ENCODE assay signal across 12 mouse cellular contexts in the genomic region with DNA sequence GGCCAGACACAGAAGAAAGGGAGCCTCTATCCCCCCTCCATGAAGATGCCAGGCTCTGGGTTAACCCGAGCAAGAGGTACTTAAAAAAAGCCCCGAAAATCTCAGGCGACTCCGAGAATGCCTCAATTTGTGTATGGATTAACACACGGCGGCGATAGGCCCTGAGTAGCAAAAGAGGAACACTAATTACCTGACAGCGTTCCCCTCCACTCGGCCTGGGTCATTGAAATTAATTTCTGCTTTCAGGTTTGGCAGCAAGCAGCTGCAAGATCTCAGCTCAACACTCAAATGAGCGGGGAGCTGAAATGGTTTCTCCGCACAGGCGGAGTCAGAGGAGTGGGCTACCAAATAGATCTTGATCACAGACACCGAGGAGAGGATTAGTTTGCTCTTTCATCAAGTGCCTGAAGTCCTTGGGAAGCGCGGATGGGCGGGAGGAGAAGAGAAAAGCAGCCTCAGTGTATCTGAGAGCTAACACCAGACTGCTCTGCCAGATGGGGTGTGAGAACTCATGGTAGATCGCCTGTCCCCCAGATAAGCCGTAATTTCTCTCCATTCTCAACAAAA.
A peak's percentile ranks its signal among the peaks of the same experiment; 100 is the strongest.
DNase-seq lines count a peak whose midpoint lies in the region; ATAC-seq and TF ChIP-seq lines count a peak whose summit lies in the region.
"Had no signal": no experiment of that assay in that cellular context is flagged by ENCODE, and none has a peak within 500 bp of the region (broad histone marks: within the 10 kb centered on the region; RNA-seq: fewer than 3 reads in every experiment).

No protein-coding gene starts in this region.

- WGBS in intestine, embryonic 14.5 days, result 20% methylated on average over 18 of the region's 18 CpGs
- WGBS in intestine, postnatal 0 days, result 60% methylated on average over 18 of the region's 18 CpGs
- WGBS in stomach, embryonic 14.5 days, result 15% methylated on average over 18 of the region's 18 CpGs
- 42% methylated on average over 18 of the region's 18 CpGs for WGBS in stomach, postnatal 0 days
- WGBS in forebrain, embryonic 15.5 days, result 10% methylated on average over 18 of the region's 18 CpGs
- 30% methylated on average over 18 of the region's 18 CpGs for WGBS in stomach, embryonic 15.5 days

- peak overlapping the region; percentile 29 for H3K4me2 ChIP-seq in intestine, embryonic 14.5 days (ENCODE audit: low read length)
- H3K4me2 ChIP-seq in intestine, postnatal 0 days (replicated peaks; ENCODE audit: low read depth), result no peak overlapping the region
- H3K4me2 ChIP-seq in stomach, embryonic 14.5 days (replicated peaks; ENCODE audit: low read depth, low read length), result peak overlapping the region; percentile 21
- H3K4me2 ChIP-seq in stomach, postnatal 0 days (replicated peaks; ENCODE audit: low read depth), result no peak overlapping the region
- H3K4me2 ChIP-seq in forebrain, embryonic 15.5 days (replicated peaks), result peak overlapping the region; percentile 9
- peak overlapping the region; percentile 23; the same call in 1 of the 2 replicates for H3K4me2 ChIP-seq in stomach, embryonic 15.5 days
- H3K4me2 ChIP-seq: embryonic facial prominence, embryonic 13.5 days; neural tube, embryonic 13.5 days had no signal

- H3K27me3 ChIP-seq in intestine, embryonic 14.5 days (replicated peaks; ENCODE audit: control insufficient read depth, insufficient read depth, low read length), result no peaks in the 10 kb centered on the region
- H3K27me3 ChIP-seq in intestine, postnatal 0 days (replicated peaks; ENCODE audit: control insufficient read depth, insufficient read depth, low read length), result no peaks in the 10 kb centered on the region
- no peaks in the 10 kb centered on the region for H3K27me3 ChIP-seq in stomach, embryonic 14.5 days (ENCODE audit: control insufficient read depth, insufficient read depth, low read length)
- no peaks in the 10 kb centered on the region for H3K27me3 ChIP-seq in stomach, postnatal 0 days (ENCODE audit: control insufficient read depth, insufficient read depth, low read length)
- peaks cover 6% of the 10 kb centered on the region; the same call in 1 of the 2 replicates for H3K27me3 ChIP-seq in forebrain, embryonic 15.5 days
- no peaks in the 10 kb centered on the region for H3K27me3 ChIP-seq in stomach, embryonic 15.5 days (replicated peaks)

- H3K4me3 ChIP-seq in intestine, embryonic 14.5 days (ENCODE audit: low read depth, low read length), result no peak overlapping the region
- no peak overlapping the region for H3K4me3 ChIP-seq in intestine, postnatal 0 days (ENCODE audit: low read depth, low read length)
- H3K4me3 ChIP-seq in stomach, embryonic 14.5 days (ENCODE audit: low read depth, low read length), result 0 out of 2 replicates have a peak overlapping the region, but pooled peaks have one; percentile 6
- H3K4me3 ChIP-seq in stomach, postnatal 0 days (ENCODE audit: low read depth, low read length), result no peak overlapping the region
- no peak overlapping the region for H3K4me3 ChIP-seq in forebrain, embryonic 15.5 days
- H3K4me3 ChIP-seq in stomach, embryonic 15.5 days (replicated peaks), result no peak overlapping the region
- H3K4me3 ChIP-seq: embryonic facial prominence, embryonic 13.5 days; neural tube, embryonic 13.5 days had no signal

- H3K9ac ChIP-seq in intestine, embryonic 14.5 days (ENCODE audit: low read length), result no peak overlapping the region
- no peak overlapping the region for H3K9ac ChIP-seq in intestine, postnatal 0 days (ENCODE audit: low read depth, low read length)
- no peak overlapping the region for H3K9ac ChIP-seq in stomach, embryonic 14.5 days (replicated peaks; ENCODE audit: low read depth, low read length)
- no peak overlapping the region for H3K9ac ChIP-seq in stomach, postnatal 0 days (ENCODE audit: low read length)
- H3K9ac ChIP-seq in forebrain, embryonic 15.5 days (replicated peaks), result no peak overlapping the region; the same call in 1 of the 2 replicates
- H3K9ac ChIP-seq in stomach, embryonic 15.5 days, result no peak overlapping the region
- H3K9ac ChIP-seq: embryonic facial prominence, embryonic 13.5 days; neural tube, embryonic 13.5 days had no signal

- no peak overlapping the region for H3K27ac ChIP-seq in intestine, embryonic 14.5 days (ENCODE audit: low read depth)
- no peak overlapping the region for H3K27ac ChIP-seq in intestine, postnatal 0 days (ENCODE audit: low read depth, low read length)
- H3K27ac ChIP-seq in stomach, embryonic 14.5 days (ENCODE audit: low read length), result peak overlapping the region; percentile 48; the same call in 1 of the 2 replicates
- no peak overlapping the region for H3K27ac ChIP-seq in stomach, postnatal 0 days (replicated peaks)
- no peak overlapping the region for H3K27ac ChIP-seq in forebrain, embryonic 15.5 days (replicated peaks)
- no peak overlapping the region for H3K27ac ChIP-seq in stomach, embryonic 15.5 days
- H3K27ac ChIP-seq: embryonic facial prominence, embryonic 13.5 days; neural tube, embryonic 13.5 days had no signal

- DNase-seq in intestine, embryonic 14.5 days (ENCODE audit: low spot score), result peak; percentile 61
- DNase-seq in stomach, postnatal 0 days (ENCODE audit: low spot score), result no peak
- no peak for DNase-seq in right cerebral cortex, postnatal 14 days
- no peak for DNase-seq in right cerebral cortex, postnatal 36 days (ENCODE audit: low spot score in 2 of 2)
- DNase-seq: thymus, adult 18-20 months had no signal

- no peak for TF ChIP-seq CTCF in intestine, postnatal 0 days (IDR thresholded peaks at IDR 0.05; ENCODE audit: low read depth)
- TF ChIP-seq CTCF in stomach, postnatal 0 days (IDR thresholded peaks at IDR 0.05; ENCODE audit: low read depth), result no peak

- H3K9me3 ChIP-seq in intestine, embryonic 14.5 days (ENCODE audit: control insufficient read depth, low read length), result no peaks in the 10 kb centered on the region
- no peaks in the 10 kb centered on the region for H3K9me3 ChIP-seq in intestine, postnatal 0 days (ENCODE audit: control insufficient read depth)
- no peaks in the 10 kb centered on the region for H3K9me3 ChIP-seq in stomach, embryonic 14.5 days (ENCODE audit: control insufficient read depth, low read depth, low read length)
- no peaks in the 10 kb centered on the region for H3K9me3 ChIP-seq in stomach, postnatal 0 days (ENCODE audit: control insufficient read depth, low read length)
- H3K9me3 ChIP-seq in forebrain, embryonic 15.5 days, result no peaks in the 10 kb centered on the region
- H3K9me3 ChIP-seq in stomach, embryonic 15.5 days, result no peaks in the 10 kb centered on the region
- H3K9me3 ChIP-seq: embryonic facial prominence, embryonic 13.5 days; neural tube, embryonic 13.5 days had no signal

- ATAC-seq in intestine, embryonic 14.5 days (replicated peaks; ENCODE audit: low FRiP score, low TSS enrichment, low read depth), result no peak
- ATAC-seq in intestine, postnatal 0 days, result no peak
- ATAC-seq in stomach, embryonic 14.5 days (ENCODE audit: insufficient number of reproducible peaks, insufficient read depth, low FRiP score, low read depth), result no peak
- no peak for ATAC-seq in stomach, postnatal 0 days (ENCODE audit: low FRiP score, low TSS enrichment)
- ATAC-seq in forebrain, embryonic 15.5 days (replicated peaks), result no peak
- ATAC-seq in stomach, embryonic 15.5 days (ENCODE audit: insufficient read depth, low FRiP score, low read depth), result no peak
- ATAC-seq: inflammation-experienced regulatory T-cells, adult 6 months had no signal

- H3K36me3 ChIP-seq in intestine, embryonic 14.5 days (ENCODE audit: control insufficient read depth, insufficient read depth, low read length), result no peaks in the 10 kb centered on the region
- no peaks in the 10 kb centered on the region for H3K36me3 ChIP-seq in intestine, postnatal 0 days (ENCODE audit: control insufficient read depth, insufficient read depth)
- no peaks in the 10 kb centered on the region for H3K36me3 ChIP-seq in stomach, embryonic 14.5 days (ENCODE audit: control insufficient read depth, insufficient read depth, low read length)
- no peaks in the 10 kb centered on the region for H3K36me3 ChIP-seq in stomach, postnatal 0 days (ENCODE audit: control insufficient read depth, insufficient read depth, low read length)
- H3K36me3 ChIP-seq in forebrain, embryonic 15.5 days, result no peaks in the 10 kb centered on the region
- no peaks in the 10 kb centered on the region for H3K36me3 ChIP-seq in stomach, embryonic 15.5 days
- H3K36me3 ChIP-seq: embryonic facial prominence, embryonic 13.5 days; neural tube, embryonic 13.5 days had no signal

- H3K4me1 ChIP-seq in intestine, embryonic 14.5 days (replicated peaks; ENCODE audit: control insufficient read depth, insufficient read depth, low read length), result peaks cover 26% of the 10 kb centered on the region
- H3K4me1 ChIP-seq in intestine, postnatal 0 days (replicated peaks; ENCODE audit: control insufficient read depth, insufficient read depth, low read length), result no peaks in the 10 kb centered on the region
- H3K4me1 ChIP-seq in stomach, embryonic 14.5 days (ENCODE audit: control insufficient read depth, insufficient read depth, low read length), result peaks cover 13% of the 10 kb centered on the region; the same call in 1 of the 2 replicates
- no peaks in the 10 kb centered on the region for H3K4me1 ChIP-seq in stomach, postnatal 0 days (replicated peaks; ENCODE audit: control insufficient read depth, insufficient read depth)
- H3K4me1 ChIP-seq in forebrain, embryonic 15.5 days, result peaks cover 24% of the 10 kb centered on the region
- H3K4me1 ChIP-seq in stomach, embryonic 15.5 days, result peaks cover 13% of the 10 kb centered on the region

- no peak for TF ChIP-seq EP300 in stomach, postnatal 0 days (optimal IDR thresholded peaks at IDR 0.05)

Comparison
In these comparisons a context has a peak if more than half of its experiments do, and no peak if none do; other contexts are left out.
1. H3K4me2 ChIP-seq: peak in intestine, embryonic 14.5 days (single experiment), stomach, embryonic 14.5 days (single experiment), forebrain, embryonic 15.5 days (single experiment) and stomach, embryonic 15.5 days (single experiment); none in intestine, postnatal 0 days (single experiment) and stomach, postnatal 0 days (single experiment).